Mouse (Mus musculus): ENCODE measurements at regions not wholly inside any gene's neighbourhood (a gene's known extent, or its start where the extent isn't known, plus 50 kb on each side); places are given as distances from the start of the nearest gene placed in this dataset.
"Not testable (repeated sequence)": the region's sequence is repeated elsewhere in the genome, so short reads cannot be mapped to it uniquely, and the experiment has no call there.

- 88% methylated on average over 10 of the region's 10 CpGs for WGBS
- Histone ChIP-seq H3K9ac (ENCODE audit: low read depth, low read length) (no peak overlapping the region), H3K36me3 (ENCODE audit: control insufficient read depth, insufficient read depth, low read length) (no peaks in the 10 kb centered on the region), H3K4me1 (ENCODE audit: control insufficient read depth, insufficient read depth, low read length) (no peaks in the 10 kb centered on the region), H3K27ac (no peak overlapping the region), H3K27me3 (ENCODE audit: control insufficient read depth, insufficient read depth, low read length) (peaks cover 1% of the 10 kb centered on the region; the same call in 1 of the 2 replicates), H3K79me2 (replicated peaks; ENCODE audit: control insufficient read depth, insufficient read depth, low read length) (no peaks in the 10 kb centered on the region), H3K4me3 (no peak overlapping the region)
- TF ChIP-seq EP300 (IDR thresholded peaks at IDR 0.05; ENCODE audit: insufficient read depth, low read depth, low read length), result no peak
- TF ChIP-seq CTCF (IDR thresholded peaks at IDR 0.05), result no peak
- TF ChIP-seq POLR2A (IDR thresholded peaks at IDR 0.05; ENCODE audit: insufficient read depth, low read depth, low read length), result no peak
- DNase-seq, result no peak
- intact Hi-C loops (cut with DNase I), result no loop called here
These were observed 198.2 kb downstream of the Rchy1 start for GRCm38 (mm10) chr5:91764621-91765020.

DNA sequence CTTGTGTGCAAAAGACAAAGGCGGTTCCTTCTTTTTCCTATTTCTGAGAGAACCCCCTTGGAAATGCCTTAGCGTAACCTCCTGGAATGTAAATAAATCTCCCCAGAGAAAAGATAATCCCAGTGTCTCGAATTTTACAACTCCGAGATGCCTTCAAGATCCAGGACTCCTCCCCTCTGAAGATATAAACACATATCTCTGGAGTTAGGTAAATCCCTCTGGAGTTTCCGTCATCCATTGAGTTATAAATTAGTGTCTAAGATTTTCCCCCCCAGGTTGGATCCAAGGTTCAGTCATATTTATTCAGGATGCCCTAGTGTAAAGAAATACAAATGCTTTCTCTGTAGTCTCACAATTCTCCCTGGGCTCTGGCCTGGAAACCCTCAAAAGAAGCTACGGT, 200.3 kb downstream of the Rchy1 start:
- WGBS, result 62% methylated on average over 6 of the region's 6 CpGs
- H3K27me3 ChIP-seq (ENCODE audit: control insufficient read depth, insufficient read depth, low read length), result peaks cover 1% of the 10 kb centered on the region; the same call in 1 of the 2 replicates
- H3K4me1 ChIP-seq (ENCODE audit: control insufficient read depth, insufficient read depth, low read length), result no peaks in the 10 kb centered on the region
- H3K4me3 ChIP-seq, result no peak overlapping the region
- H3K9ac ChIP-seq (ENCODE audit: low read depth, low read length), result no peak overlapping the region
- no peak for DNase-seq
- no peak for TF ChIP-seq EP300 (IDR thresholded peaks at IDR 0.05; ENCODE audit: insufficient read depth, low read depth, low read length)
- TF ChIP-seq CTCF (IDR thresholded peaks at IDR 0.05), result no peak
- no peak for TF ChIP-seq POLR2A (IDR thresholded peaks at IDR 0.05; ENCODE audit: insufficient read depth, low read depth, low read length)
- H3K79me2 ChIP-seq (replicated peaks; ENCODE audit: control insufficient read depth, insufficient read depth, low read length), result no peaks in the 10 kb centered on the region
- no peaks in the 10 kb centered on the region for H3K36me3 ChIP-seq (ENCODE audit: control insufficient read depth, insufficient read depth, low read length)
- H3K27ac ChIP-seq, result no peak overlapping the region
- intact Hi-C loops (cut with DNase I), result no loop called here

DNA sequence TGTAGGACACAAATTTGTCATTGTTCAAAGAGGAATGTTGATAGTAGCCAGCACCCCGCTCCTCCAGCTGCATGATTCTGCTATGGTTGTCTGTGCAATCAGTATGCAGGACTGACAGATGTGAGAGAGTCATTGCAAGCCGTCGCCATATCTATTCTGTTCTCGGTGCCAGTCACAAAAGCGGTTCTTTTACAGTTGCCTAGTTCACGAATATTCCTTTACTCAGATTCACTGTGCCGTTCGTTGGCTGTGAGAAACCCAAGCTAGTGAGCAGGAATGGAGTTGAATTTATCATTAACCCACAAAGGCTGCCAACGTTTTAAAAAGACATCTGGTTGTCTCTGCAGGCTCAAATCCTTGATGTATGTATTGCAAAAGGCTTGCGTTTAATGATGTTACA, 206.9 kb downstream of the Rchy1 start:
- no peak for DNase-seq
- Histone ChIP-seq H3K79me2 (replicated peaks; ENCODE audit: control insufficient read depth, insufficient read depth, low read length) (no peaks in the 10 kb centered on the region), H3K27ac (no peak overlapping the region), H3K36me3 (ENCODE audit: control insufficient read depth, insufficient read depth, low read length) (no peaks in the 10 kb centered on the region), H3K9ac (ENCODE audit: low read depth, low read length) (no peak overlapping the region), H3K4me1 (ENCODE audit: control insufficient read depth, insufficient read depth, low read length) (no peaks in the 10 kb centered on the region), H3K27me3 (ENCODE audit: control insufficient read depth, insufficient read depth, low read length) (no peaks in the 10 kb centered on the region), H3K4me3 (no peak overlapping the region)
- intact Hi-C loops (cut with DNase I), result no loop called here
- 55% methylated on average over 10 of the region's 10 CpGs for WGBS
- TF ChIP-seq EP300 (IDR thresholded peaks at IDR 0.05; ENCODE audit: insufficient read depth, low read depth, low read length) (no peak), POLR2A (IDR thresholded peaks at IDR 0.05; ENCODE audit: insufficient read depth, low read depth, low read length) (no peak), CTCF (IDR thresholded peaks at IDR 0.05) (no peak)

DNA sequence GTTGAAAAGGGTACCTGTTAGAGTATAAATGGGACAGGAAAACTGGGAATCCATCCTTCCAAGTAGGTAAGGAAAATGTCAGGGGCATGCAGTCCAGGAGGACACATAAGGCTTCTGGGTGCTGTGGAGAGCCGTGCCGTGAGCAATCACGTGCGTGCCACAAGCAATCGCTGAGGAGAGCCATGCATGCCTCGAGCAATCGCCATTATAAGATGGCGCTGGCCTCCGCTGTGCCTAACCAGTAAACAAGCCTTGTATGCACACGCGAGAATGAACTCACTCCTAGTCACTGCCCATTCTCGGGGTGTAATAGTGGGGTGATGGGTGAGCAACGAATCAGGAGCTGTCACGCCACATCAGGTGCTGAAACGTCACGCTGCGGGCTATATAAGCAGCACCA, 210.0 kb downstream of the Rchy1 start:
- H3K79me2 ChIP-seq (replicated peaks; ENCODE audit: control insufficient read depth, insufficient read depth, low read length); H3K9ac ChIP-seq (ENCODE audit: low read depth, low read length); H3K27ac ChIP-seq; H3K27me3 ChIP-seq (ENCODE audit: control insufficient read depth, insufficient read depth, low read length); H3K4me3 ChIP-seq; DNase-seq; intact Hi-C loops (cut with DNase I); H3K36me3 ChIP-seq (ENCODE audit: control insufficient read depth, insufficient read depth, low read length); H3K4me1 ChIP-seq (ENCODE audit: control insufficient read depth, insufficient read depth, low read length): not testable (repeated sequence)
- WGBS, result 93% methylated on average over 17 of the region's 17 CpGs

GRCm38 (mm10) chr5:91751168-91751567, 211.7 kb downstream of the Rchy1 start:
- no peak overlapping the region for H3K27ac ChIP-seq
- intact Hi-C loops (cut with DNase I), result no loop called here
- TF ChIP-seq EP300 (IDR thresholded peaks at IDR 0.05; ENCODE audit: insufficient read depth, low read depth, low read length) (no peak), CTCF (IDR thresholded peaks at IDR 0.05) (no peak), POLR2A (IDR thresholded peaks at IDR 0.05; ENCODE audit: insufficient read depth, low read depth, low read length) (no peak)
- no peak overlapping the region for H3K4me3 ChIP-seq
- no peak overlapping the region for H3K9ac ChIP-seq (ENCODE audit: low read depth, low read length)
- no peak for DNase-seq
- H3K36me3 ChIP-seq (ENCODE audit: control insufficient read depth, insufficient read depth, low read length), result no peaks in the 10 kb centered on the region
- H3K27me3 ChIP-seq (ENCODE audit: control insufficient read depth, insufficient read depth, low read length), result no peaks in the 10 kb centered on the region
- H3K4me1 ChIP-seq (ENCODE audit: control insufficient read depth, insufficient read depth, low read length), result no peaks in the 10 kb centered on the region
- WGBS, result 47% methylated on average over 6 of the region's 6 CpGs
- no peaks in the 10 kb centered on the region for H3K79me2 ChIP-seq (replicated peaks; ENCODE audit: control insufficient read depth, insufficient read depth, low read length)

- no peak for TF ChIP-seq POLR2A (IDR thresholded peaks at IDR 0.05; ENCODE audit: insufficient read depth, low read depth, low read length)
- Histone ChIP-seq H3K27me3 (ENCODE audit: control insufficient read depth, insufficient read depth, low read length) (no peaks in the 10 kb centered on the region), H3K36me3 (ENCODE audit: control insufficient read depth, insufficient read depth, low read length) (no peaks in the 10 kb centered on the region), H3K9ac (ENCODE audit: low read depth, low read length) (no peak overlapping the region), H3K79me2 (replicated peaks; ENCODE audit: control insufficient read depth, insufficient read depth, low read length) (no peaks in the 10 kb centered on the region), H3K4me1 (ENCODE audit: control insufficient read depth, insufficient read depth, low read length) (no peaks in the 10 kb centered on the region), H3K27ac (no peak overlapping the region), H3K4me3 (no peak overlapping the region)
- DNase-seq, result no peak
- 75% methylated on average over 5 of the region's 5 CpGs for WGBS
- intact Hi-C loops (cut with DNase I), result no loop called here
These were observed 216.8 kb downstream of the Rchy1 start for GRCm38 (mm10) chr5:91746077-91746476.

- no peak overlapping the region for H3K27ac ChIP-seq
- no peak for DNase-seq
- intact Hi-C loops (cut with DNase I), result no loop called here
These were observed 218.5 kb downstream of the Rchy1 start for GRCm38 (mm10) chr5:91744389-91744788.

More at GRCm38 (mm10) chr5:91744389-91744788, 218.5 kb downstream of the Rchy1 start:
- H3K79me2 ChIP-seq (replicated peaks; ENCODE audit: control insufficient read depth, insufficient read depth, low read length), result no peaks in the 10 kb centered on the region
- no peaks in the 10 kb centered on the region for H3K27me3 ChIP-seq (ENCODE audit: control insufficient read depth, insufficient read depth, low read length)
- H3K36me3 ChIP-seq (ENCODE audit: control insufficient read depth, insufficient read depth, low read length), result no peaks in the 10 kb centered on the region
- H3K4me3 ChIP-seq, result no peak overlapping the region
- H3K4me1 ChIP-seq (ENCODE audit: control insufficient read depth, insufficient read depth, low read length), result no peaks in the 10 kb centered on the region
- H3K9ac ChIP-seq (ENCODE audit: low read depth, low read length), result no peak overlapping the region
- TF ChIP-seq POLR2A (IDR thresholded peaks at IDR 0.05; ENCODE audit: insufficient read depth, low read depth, low read length) (no peak), CTCF (IDR thresholded peaks at IDR 0.05) (no peak), EP300 (IDR thresholded peaks at IDR 0.05; ENCODE audit: insufficient read depth, low read depth, low read length) (no peak)
